Mouse (Mus musculus) splenic B cell, adult 2 months (primary cell): Measurements from ENCODE around the gene Inpp4a.

Experiments
- DNase-seq: peaks from one replicate; pipeline ENCODE4 v3.0.0-alpha.2; 2011; ENCODE audit warnings: low read depth, low spot score
- H3K27me3 ChIP-seq: 2 replicates; pipeline ENCODE4 v1.6.1; 2012; ENCODE audit warnings: mild to moderate bottlenecking, low read length, moderate library complexity, mixed read lengths; ENCODE audit not compliant: control insufficient read depth, poor library complexity, insufficient read depth, severe bottlenecking
- H3K36me3 ChIP-seq: 2 replicates; pipeline ENCODE4 v1.6.1; 2012; ENCODE audit warnings: mild to moderate bottlenecking, low read length, moderate library complexity, mixed read lengths; ENCODE audit not compliant: control insufficient read depth, poor library complexity, insufficient read depth, severe bottlenecking

Inpp4a gene

GRCm38 (mm10) chr1:37436419-37436818 is 136.8 kb downstream of the Inpp4a start:
- no peaks in the 10 kb centered on the region for H3K27me3 ChIP-seq
- peaks cover 34% of the 10 kb centered on the region for H3K36me3 ChIP-seq
- DNase-seq = no peak

GRCm38 (mm10) chr1:37442848-37443835 is 143.5 kb downstream of the Inpp4a start:
- Histone ChIP-seq H3K36me3 (peaks cover 27% of the 10 kb centered on the region), H3K27me3 (no peaks in the 10 kb centered on the region)
- DNase-seq = no peak

- peak; percentile 79 for DNase-seq
- Histone ChIP-seq H3K27me3 (no peaks in the 10 kb centered on the region), H3K36me3 (peaks cover 20% of the 10 kb centered on the region)
Observed at GRCm38 (mm10) chr1:37448361-37449095, 148.9 kb downstream of the Inpp4a start.

GRCm38 (mm10) chr1:37451270-37451669 is 151.6 kb downstream of the Inpp4a start:
- Histone ChIP-seq H3K27me3 (no peaks in the 10 kb centered on the region), H3K36me3 (peaks cover 15% of the 10 kb centered on the region)
- no peak for DNase-seq

DNA sequence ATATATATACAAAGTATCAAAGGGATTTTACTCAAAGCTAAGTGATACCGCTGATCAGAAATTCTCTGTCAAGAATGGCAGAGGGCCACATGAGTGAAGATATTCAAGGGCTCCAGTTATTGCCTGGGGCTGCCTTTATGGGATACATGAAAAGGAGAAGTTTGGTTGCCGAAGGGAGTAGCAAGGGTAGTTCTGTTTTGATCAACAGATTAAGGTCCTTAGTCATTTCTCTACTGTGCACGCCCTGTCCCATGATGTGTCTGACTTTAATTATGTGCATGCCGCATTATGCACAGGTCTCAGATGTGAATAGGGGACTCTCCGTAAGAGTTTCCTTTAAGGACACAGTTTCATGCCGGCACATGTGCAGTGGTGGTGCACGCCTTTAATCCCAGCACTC is 157.9 kb downstream of the Inpp4a start:
- no peak for DNase-seq
- no peaks in the 10 kb centered on the region for H3K27me3 ChIP-seq
- peaks cover 12% of the 10 kb centered on the region for H3K36me3 ChIP-seq
